Mouse (Mus musculus) forelimb bud, embryonic 11.5 days (tissue): ENCODE measurements around the gene Gm45623.

Experiments
- DNase-seq: peaks from one replicate; pipeline ENCODE4 v3.0.0-alpha.2; 2012; ENCODE audit warnings: low read depth, low spot score

The Gm45623 gene

DNA sequence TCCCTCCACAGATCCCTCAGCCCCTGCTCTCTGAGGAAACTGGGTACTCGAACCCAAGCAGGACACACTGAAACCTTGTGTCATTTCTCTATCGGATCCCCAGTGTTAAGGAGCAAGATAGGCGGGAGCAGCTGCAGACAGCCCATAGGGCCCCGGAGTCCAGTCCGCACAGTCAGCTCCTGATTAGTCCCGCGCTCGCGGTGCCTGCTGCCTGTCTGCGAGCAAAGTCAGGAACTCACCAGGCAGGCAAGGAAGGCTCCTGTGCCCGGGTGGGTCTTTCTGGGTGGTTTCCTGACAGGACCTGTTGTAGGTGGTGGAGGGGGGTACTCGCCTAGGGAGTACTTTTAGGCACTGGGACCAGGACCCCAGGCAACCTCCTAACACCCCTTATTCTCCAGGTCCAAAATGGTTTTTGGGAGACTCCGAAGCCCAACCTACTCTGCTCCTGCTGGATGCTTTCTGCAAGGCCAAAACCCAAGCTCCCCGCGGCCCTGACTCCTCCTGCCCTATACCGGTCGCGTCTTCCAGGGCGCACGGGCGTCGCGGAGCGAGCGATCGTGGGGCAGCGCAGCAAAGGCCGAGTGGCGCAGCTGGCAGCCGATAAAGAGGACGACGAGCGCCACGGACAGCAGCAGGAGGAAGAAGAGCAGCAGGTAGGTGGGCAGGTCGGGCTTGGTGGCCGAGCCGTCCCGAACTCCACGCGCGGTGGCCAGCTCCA is 994 bp downstream of the Gm45623 start:
- DNase-seq, result peak; percentile 46

DNA sequence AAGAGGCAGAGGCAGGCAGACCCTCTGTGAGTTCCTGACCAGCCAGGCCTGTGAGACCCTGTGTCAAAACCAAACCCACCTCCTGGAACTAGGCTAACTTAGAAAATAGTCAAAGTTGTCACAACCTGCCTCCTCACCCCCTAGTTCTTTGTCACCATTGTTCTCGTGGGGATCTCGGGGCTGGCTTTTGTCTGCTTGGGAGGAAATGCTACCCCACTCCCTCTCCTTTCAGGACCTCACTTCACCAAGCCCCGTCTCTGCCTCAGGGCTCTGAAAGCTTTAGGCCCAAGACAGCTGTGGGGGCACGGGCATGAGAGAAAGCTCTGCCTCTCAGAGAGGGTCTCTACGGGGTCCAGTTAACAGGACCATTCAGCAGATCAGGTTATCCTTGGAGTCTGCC is 1.9 kb downstream of the Gm45623 start:
- DNase-seq, result no peak

DNA sequence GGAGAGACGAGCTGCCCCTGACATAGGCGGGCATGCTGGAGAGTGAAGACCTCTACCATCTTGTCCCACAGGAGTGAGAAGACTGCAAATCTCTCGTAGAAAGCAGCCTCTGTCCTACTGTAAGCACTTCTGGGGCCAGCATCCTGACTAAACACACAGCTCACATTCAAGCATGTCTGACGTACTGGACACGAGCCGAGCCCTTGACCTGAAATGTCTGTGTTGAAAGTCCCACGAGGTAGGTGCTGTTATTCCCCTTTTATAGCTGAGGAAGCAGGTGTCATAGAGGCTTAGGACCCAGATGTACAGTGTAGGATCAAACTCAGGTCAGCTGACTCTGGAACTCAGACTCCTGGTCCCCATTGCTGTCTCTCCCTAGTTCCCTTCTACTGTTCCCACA is 4.2 kb downstream of the Gm45623 start:
- no peak for DNase-seq

DNA sequence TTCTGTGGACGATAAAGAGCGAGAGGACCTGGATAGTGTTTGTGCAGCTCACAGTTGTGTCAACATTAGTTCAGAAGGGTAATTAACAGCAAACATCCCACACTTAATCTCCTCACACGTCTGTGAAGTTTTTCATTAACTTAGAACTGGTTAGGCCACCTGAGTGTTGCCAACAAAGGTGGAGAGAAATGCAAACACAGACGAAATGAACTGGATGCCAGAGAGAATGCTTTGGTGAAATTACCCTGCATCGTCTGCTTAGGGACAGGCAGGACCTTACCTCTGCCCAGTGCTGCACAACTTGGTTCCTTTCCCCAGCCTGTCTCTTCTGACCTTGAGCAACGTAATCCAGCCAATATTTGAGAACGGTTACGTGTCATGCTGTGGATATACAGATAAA is 6.1 kb downstream of the Gm45623 start:
- DNase-seq, result no peak

DNA sequence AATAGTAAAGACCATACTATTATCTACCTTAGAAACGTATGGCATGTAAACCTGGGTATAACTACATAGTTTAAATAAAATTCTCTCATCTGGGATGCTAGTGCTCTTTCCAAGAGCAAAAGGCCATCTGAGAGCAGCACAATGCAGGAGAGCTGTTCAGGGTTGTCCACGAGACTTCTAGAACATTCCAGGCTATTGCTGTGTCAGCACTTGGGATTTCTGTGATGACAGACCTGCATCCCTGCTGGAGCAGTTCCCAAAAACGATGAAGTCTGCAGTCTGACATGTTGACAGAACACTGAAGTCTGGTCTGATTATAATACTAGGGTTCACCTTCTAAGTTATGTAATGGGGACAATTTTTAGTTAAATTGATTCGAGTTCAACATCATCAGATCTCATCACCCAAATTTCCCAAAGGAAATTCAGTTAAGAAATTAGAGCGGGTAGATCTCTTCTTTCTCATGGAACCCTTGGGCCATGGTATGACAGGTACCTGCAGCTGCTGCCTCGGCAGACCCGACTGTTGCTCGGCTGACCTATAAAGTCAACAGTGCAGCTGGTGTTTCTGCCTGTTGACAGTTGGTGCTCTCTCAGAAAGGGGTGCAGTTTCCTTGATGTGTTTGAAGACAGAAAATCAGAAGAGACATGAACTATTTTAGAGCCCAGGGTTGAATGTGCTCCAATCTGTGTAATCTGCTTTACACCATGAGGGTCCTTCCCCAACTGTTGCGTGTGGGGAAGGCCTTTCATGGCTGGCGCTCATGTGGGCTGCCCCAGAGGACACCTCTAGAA is 6.7 kb downstream of the Gm45623 start:
- DNase-seq, result no peak

DNA sequence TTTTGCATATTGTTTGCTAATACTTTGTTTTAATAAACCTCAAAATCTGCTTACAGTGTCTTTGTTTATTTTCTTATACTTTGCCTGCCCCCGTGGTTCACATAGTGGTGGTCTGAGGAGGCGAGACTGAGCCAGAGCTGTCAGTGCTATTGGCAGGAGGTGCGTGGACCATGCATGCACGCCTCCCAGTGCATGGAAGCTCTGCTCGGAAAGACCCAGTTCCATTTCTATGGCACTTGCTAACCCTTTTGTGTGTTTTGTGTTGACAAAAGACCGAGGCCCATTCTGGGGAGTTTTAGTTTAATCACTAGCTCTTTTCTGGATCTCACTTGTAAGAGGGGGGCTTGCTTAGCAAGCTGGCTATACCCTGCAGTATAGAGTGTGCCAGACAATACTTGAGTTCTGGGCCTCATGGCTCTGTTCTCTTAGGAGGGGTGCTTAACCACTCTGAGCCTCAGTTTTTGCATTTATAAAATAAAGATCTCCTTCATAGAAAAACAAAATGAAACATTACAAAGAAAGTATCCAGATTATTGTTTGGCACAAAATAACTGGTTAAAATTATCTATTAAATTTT is 11.2 kb downstream of the Gm45623 start:
- no peak for DNase-seq

DNA sequence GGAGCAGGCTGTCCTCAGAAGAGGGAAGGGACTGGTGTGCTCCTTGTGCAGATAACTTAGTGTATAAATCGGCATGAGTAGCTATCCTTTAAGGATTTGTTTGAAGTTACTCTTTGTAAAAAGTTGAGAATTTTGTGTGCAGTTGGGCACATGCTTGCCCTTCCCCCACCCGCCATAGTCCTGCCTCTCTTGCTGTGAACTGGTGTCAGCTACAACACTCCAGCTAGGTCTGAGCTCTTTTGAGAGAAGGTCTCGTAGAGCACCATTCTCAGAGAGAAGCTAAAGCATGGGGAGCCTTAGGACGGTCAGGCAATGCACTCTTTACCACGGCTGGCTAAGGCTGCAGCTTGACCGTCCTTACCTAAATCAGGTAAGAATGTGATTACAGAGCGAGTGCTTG is 11.9 kb downstream of the Gm45623 start:
- DNase-seq, result no peak

DNA sequence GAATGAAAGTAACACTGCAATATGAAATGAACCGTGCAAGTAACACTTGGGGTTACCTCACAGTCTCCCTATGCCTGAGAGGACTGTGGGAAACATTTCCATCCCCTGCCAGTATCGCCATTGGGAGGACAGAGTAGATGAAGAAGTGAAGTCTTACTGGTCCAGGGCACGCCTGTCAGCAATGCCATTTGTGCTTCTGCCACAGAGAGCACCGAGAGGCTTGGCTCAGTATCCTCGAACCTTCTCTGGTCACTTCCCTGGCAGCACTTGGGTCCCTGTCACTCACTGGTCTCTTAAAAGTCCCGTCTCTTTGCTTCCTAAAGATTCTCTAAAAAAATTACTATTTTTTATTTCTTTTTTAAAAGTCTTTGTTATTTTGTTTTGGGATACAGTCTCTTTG is 13.1 kb downstream of the Gm45623 start:
- no peak for DNase-seq

DNA sequence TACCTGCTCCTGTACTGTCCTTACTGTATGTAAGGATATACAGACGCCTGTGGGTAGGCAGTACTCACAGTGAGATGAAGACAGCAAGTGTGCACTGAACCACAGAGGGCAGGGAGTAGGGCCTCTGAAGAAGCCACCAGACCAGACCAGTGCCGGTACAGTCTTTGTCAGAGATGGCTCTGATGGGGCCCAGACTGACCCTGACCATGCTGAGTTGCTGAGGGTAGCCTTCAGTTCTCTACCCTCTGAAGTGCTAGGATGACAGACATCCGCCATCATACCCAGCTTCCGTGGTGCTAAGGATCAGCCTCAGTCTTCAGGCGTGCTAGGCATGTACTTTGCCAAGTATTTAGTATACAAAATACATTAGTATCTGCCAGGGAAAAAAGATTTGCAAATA is 14.1 kb downstream of the Gm45623 start:
- DNase-seq, result no peak

DNA sequence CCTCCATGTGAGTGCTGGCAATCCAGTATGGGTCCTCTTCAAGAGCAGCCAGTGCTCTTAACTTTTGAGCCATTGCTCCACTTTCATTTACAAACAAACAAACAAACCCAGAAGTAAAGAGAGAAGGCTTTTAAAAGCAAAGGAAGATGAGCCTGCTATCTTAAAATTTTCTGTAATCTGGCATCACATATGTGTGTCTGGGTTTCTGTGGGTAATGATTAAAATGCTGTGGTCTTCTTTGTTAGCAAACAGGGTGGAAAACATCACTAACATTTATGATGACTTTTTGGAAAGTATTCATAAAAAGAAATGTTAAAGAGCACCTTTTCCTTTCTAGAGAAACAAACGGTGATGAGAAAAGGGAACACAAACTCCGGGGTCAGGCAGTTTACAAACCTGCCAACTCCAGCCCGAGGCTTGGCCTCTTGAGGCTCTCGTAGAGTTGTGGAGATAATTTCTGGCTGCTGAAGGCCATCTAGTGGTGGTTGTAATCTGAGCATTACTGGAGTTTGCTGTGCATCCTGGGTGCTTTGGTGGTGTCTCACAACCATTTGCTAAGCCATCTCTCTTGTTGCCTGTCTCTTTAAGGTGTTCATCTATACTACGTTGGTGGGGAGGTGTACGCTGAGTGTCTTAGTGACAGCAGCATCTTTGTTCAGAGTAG is 18.3 kb downstream of the Gm45623 start:
- no peak for DNase-seq

DNA sequence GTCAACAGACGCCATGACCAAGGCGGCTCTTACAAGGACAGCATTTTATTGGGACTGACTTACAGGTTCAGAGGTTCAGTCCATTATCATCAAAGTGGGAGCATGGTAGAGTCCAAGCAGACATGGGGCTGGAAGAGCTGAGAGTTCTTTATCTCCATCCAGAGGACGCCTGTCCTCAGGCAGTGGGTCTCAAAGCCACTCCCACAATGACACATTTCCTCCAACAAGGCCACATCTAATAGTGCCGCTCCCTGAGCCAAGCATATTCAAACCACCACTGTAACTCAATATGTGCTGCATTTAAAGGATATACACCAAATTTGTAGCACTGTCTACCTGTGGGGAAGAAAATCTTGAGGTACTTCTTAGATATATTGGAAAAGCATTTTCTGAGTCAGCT is 19.0 kb downstream of the Gm45623 start:
- DNase-seq, result no peak

DNA sequence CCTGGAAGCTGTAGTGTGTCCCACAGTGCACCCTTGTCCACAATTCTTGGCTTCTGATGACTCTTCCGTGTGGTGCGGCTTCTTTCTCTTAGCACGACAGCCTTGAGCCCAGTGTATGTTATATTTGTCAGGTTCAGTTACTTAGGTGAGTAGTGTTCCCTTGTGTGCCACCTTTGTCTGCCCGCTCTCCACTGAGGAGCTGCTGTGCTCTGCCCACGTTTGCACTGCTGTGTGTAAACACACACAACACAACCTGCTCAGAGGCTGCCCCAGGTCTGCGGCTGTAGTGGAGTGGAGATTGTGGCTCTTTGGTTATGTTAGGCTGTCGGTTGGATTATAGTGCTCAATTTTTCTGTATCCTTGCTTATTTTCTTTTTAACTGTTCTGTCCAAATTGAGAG is 24.6 kb downstream of the Gm45623 start:
- no peak for DNase-seq

DNA sequence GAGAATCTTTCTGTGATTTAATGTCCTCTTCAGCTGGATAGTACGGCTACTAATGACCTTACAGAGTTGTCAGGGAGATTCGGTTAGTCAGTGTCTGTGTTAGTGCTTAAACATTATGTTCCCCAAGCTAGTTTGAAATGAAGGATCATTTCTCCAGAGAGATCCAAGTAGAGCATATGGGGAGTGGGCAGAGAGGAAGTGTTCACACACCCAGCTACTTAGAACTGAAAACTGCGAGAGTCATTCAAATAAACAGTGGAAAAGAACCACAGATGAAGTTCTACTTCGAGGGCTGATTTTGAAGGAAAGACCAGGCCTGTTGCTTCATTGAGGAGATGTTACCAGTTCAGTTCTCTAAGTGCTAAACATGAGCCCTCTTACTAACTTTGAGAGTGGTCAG is 27.1 kb downstream of the Gm45623 start:
- DNase-seq, result no peak

DNA sequence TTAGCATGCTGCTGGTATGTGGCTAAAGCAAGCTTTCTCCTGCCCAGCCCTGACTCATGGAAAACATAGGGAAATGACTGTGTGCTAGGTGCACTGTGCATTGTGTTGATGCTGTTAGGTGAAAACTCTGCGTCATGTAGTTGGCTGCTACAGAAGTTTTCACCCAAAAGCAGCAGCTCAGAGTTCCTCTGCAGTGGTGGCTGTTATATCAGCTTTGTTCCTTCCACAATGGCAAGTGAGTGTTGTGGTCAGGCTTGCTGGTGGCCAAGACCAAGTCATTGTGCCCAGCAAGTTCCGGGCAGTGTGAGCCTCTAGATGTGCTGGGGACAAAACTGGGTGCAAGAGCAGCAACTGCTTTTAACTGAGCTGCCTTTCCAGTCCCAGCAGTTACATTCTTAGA is 41.4 kb downstream of the Gm45623 start:
- DNase-seq, result no peak

DNA sequence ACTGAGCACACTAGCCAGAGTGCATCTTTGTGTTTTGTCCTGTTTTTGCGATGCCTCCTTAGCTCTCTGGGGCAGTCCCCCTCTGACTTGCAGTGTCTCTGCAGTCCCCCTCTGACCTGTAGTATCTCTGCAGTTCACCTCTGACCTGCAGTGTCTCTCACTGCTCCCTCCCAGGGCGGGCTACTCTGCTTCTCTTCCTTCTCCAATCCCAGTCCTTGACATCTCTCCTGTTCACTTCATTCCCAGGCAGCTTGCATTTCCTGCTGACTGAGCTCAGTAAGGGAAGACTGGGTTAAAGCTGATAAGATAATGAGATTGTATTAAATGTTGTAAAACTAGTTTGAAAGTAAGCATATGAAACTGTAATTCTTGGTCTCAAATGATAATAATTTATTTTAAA is 43.0 kb downstream of the Gm45623 start:
- DNase-seq, result no peak

DNA sequence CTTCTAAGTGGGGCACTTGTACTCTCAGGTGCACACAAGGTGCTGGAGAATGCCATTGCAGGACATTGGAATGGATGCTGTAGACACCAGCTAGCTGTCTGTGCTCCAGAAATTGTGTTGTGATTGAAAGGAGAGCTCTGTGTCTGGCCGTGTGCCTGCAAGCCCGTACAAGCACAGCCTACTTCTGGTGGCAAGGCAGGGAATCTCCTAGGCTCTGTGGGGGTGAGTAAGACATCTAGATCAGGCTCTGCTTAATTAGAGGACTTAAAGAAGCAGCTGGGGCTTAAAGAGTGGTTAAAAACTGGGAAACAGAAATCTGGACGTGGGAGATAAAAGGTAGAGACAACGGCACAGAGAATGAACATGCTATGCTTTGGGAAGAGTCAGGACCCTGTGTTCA is 46.0 kb downstream of the Gm45623 start:
- peak; percentile 18 for DNase-seq

DNA sequence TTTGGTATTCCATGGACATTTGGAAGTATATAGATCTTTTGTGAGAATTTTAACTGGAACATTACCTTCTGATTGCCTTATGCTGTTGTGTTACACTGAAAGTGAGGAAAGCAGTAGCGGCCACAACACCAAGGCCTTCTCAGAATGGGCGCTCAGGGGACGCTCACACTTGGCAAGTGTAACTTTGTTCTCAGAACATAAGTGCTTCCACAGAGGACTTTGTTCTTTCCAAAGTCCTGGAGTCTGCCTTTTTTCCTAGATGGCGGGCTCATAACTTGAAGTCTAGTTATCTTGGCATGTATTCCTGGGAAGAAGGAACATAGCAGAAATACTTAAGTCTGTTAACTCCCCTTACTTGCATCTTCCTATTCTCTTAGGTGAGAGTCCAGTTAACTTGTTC is 46.5 kb downstream of the Gm45623 start:
- no peak for DNase-seq

DNA sequence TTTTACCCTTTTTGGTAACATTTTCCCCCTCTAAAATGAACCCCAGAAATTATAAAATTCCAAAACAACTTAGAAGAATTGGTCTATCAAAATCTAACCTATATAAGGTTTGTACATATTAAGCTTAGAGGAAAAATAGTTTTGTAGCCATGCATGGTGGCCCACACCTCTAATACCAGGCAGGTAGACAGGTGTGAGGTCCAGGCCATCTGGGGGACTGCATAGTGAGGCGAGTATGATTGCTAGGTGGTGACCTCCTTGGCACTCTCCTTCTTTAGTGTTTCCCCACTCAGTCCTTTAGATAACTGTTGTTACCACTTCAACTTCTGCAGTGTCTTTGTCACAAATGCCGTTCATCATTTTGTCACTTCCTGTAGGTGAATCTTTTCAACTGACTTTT is 49.0 kb downstream of the Gm45623 start:
- DNase-seq, result no peak

DNA sequence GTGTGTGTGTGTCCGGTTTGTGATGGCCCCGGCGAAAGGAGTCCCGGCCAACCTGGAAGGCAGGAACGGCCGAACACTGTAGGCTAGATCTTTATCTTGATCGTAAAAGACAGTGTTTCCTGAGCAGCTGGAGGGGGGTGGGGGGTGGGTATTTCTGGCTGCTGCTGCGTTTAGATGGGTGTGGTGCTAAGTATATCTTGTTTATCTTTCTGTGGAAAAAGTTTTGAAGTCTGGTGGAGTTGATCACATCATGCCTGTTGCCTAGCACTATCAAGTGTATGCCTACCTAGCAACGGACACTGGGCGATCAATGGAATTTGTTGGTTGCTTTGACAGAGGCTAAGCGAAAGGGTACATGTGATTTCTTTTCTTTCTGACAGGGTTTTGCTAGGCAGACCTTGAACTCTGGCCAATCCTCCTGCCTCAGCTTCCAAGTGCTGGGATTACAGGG is 49.7 kb downstream of the Gm45623 start:
- DNase-seq, result peak; percentile 48

DNA sequence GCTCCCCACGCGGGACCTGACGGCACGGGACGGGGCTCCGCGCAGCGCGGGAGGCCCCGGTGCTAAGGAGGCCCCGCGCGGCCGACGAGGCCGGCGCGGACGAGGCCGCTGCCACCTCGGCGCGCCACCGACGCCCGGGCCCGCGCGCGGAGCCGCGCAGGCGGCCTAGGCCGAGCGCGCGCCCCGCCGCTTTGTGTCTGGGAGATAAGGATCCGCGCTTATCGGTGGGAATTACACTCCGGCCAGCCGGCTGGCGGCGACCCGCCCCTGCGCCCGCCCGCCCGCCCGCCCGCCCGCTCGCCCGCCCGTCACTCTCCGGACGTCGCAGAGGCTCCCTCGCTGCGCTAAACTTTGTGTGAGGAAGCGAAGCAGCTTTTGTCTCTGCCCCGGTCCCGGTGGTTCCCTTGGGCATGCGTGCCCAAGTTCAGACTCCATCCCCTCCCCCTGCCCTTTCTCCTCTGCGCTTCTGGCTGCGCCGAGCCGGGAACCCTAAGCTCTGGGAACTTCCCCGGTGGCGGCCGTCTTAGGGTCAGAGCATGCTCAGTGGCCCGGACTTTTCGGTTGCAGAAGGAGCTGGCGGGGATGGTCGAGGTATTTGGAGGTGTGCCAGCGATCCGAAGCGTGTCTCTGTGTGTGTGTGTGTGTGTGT is 50.3 kb downstream of the Gm45623 start:
- DNase-seq, result peak; percentile 58

DNA sequence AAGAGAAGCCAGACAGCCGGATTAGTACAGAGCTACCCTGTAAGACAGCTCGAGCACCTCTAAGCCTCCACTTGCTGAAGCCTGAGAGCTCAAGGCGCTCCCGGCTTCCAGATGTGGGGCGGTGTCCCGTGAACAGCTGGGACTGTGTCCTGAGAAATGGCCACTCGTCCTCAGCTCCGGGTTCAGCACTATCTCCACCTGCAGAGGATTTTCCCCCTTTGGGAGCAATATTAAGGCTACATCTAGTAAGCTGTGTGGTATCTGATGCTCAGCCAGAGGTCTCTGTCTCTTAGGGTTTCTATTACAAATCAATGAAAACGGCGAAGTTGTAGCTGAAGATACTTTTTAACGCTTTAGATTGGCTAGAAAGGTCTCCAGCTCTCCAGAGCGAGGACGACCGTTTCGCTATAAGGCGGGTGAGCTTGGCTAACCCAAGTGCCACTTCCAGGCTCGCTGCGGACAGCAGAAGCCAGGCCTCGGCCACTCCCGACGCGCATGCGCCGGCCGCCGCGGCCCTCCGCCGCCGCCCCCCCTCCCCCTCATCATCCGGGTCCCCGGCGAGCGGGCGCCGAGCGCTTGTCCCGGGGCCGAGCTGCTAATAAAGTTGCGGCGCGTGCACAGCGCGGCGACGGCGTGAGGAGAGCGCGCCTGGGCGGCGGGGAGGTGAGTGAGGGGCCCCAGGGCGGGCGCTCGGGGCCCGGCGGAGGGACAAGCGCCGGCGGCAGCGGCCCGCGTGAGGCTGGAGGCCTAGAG is 51.0 kb downstream of the Gm45623 start, which contains the start of gene Smad5:
Gene Smad5 (plus strand): TSS at position 542 of the 753 bp plus-strand sequence.
- DNase-seq, result peak; percentile 90
